Mouse (Mus musculus) limb, embryonic 12.5 days (tissue): ENCODE data around the gene Osbp. TPM values are rescaled to one million over a fixed set of nuclear protein-coding genes. Genes with fewer than 3 reads are reported as not detected.
A peak's percentile ranks its signal among the peaks of the same experiment; 100 is the strongest.

Experiments used
- ATAC-seq: fragments of 200-750 bp; cut with Nextera tagmentation; 2 replicates; pipeline ENCODE4 v1.8.0; 2017; ENCODE audit warnings: low read depth, moderate TSS enrichment; ENCODE audit not compliant: insufficient number of reproducible peaks, insufficient read depth, low FRiP score, low TSS enrichment
- H3K27ac ChIP-seq: fragments of 300-500 bp; sonication (generic); 2 replicates; pipeline ENCODE4 v1.5.1; 2016; ENCODE audit warnings: mild to moderate bottlenecking, moderate library complexity
- H3K27me3 ChIP-seq: fragments of 300-500 bp; sonication (generic); 2 replicates; pipeline ENCODE4 v1.6.1; 2016; ENCODE audit warnings: mild to moderate bottlenecking, moderate library complexity
- H3K36me3 ChIP-seq: fragments of 300-500 bp; sonication (generic); 2 replicates; pipeline ENCODE4 v1.6.1; 2016; ENCODE audit warnings: mild to moderate bottlenecking, moderate library complexity
- H3K4me1 ChIP-seq: fragments of 300-500 bp; sonication (generic); replicated peaks from 2 replicates; pipeline ENCODE4 v1.6.1; 2016
- H3K4me2 ChIP-seq: fragments of 300-500 bp; sonication (generic); 2 replicates; pipeline ENCODE4 v1.6.1; 2016; ENCODE audit warnings: mild to moderate bottlenecking, moderate library complexity
- H3K4me3 ChIP-seq: fragments of 300-500 bp; sonication (generic); replicated peaks from 2 replicates; pipeline ENCODE4 v1.5.1; 2016; ENCODE audit warnings: mild to moderate bottlenecking
- H3K9ac ChIP-seq: fragments of 300-500 bp; sonication (generic); replicated peaks from 2 replicates; pipeline ENCODE4 v1.6.1; 2016; ENCODE audit warnings: mild to moderate bottlenecking, moderate library complexity
- H3K9me3 ChIP-seq: fragments of 300-500 bp; sonication (generic); 2 replicates; pipeline ENCODE4 v1.6.1; 2016; ENCODE audit warnings: mild to moderate bottlenecking, moderate library complexity
- WGBS: fragments of 180-500 bp; shearing (Covaris S2); methylation state at CpG from one replicate; pipeline ENCODE4 v1.1.7; 2016; 5-methylcytosine and 5-hydroxymethylcytosine counted together
- polyA plus RNA-seq: library from polyadenylated mRNA; unstranded; fragments of >200 nt; fragmentation: Nextera tagmentation; extraction: Ambion mirVana; gene quantifications from 2 replicates; pipeline ENCODE4 v1.2.1, GENCODE M21; 2016

Osbp gene
- polyA plus RNA-seq, 1 experiment from 2014 or later = 5.1 TPM

DNA sequence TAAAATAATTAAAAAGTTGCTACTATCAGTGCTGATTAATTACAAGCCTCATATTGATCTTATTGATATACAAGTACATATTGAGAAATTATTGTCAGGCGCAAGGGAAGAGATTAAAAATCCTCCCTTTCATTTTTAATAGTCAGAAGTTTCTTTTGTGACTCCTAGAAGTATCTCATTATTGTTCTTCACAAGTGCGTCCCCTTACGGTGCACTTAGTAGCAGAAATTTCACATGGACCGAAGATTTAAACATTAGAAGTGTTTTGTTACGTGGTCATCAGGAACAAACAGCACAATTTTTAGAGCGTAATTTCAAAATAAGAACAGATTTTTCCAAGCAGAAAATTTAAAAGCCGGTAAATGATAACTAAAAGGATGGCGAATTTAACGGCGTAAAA is 46.9 kb downstream of the Osbp start:
- no peak overlapping the region for H3K27ac ChIP-seq
- WGBS = 1% methylated on average over 10 of the region's 10 CpGs
- no peaks in the 10 kb centered on the region for H3K9me3 ChIP-seq
- peak overlapping the region; percentile 44; the same call in 1 of the 2 replicates for H3K9ac ChIP-seq
- H3K36me3 ChIP-seq = no peaks in the 10 kb centered on the region
- H3K27me3 ChIP-seq = no peaks in the 10 kb centered on the region
- peak overlapping the region; percentile 63 for H3K4me2 ChIP-seq
- no peak for ATAC-seq
- 0 out of 2 replicates have a peak, but pooled peaks cover 4% of the 10 kb centered on the region for H3K4me1 ChIP-seq
- H3K4me3 ChIP-seq = peak overlapping the region; percentile 61

DNA sequence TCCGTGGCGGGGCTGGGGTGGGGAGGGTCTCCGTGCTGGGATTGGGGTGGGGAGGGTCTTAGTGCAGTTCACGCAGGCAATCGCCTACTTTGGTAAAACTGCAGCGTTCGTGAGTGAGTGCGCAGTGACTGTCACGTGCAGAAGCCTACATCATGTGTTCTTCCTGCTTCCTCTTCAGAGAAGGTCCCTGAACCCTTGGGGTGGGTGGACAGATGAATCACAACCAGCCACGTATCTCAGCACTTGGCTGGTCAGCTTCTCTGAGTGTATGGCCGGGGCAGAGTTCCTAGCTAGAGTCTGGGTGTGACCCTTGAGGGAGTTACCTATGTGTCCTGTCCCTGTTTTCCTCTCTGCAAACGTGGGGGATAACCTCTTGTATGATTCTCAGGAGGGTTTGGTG is 47.5 kb downstream of the Osbp start:
- WGBS = 0% methylated on average over 9 of the region's 12 CpGs

DNA sequence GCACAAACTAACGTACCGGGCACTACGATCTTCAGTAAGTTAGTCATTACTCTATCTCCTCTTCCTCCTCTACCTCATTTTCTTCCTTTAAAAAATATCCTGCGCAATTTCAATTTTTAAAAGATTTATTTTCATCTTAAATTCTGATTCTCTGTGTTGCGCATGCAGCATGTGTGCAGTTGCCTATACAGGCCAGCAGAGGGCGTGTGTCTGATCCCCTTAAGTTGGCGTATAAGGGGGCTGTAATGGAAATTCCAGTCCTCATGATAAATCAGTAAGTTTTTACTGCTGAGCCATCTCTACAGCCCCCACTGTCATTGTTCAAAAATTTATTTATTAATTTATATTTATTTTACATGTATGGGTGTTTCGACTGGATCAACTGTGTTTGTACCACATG is 50.0 kb downstream of the Osbp start:
- Histone ChIP-seq H3K27ac (no peak overlapping the region), H3K36me3 (no peaks in the 10 kb centered on the region), H3K4me3 (no peak overlapping the region), H3K27me3 (0 out of 2 replicates have a peak, but pooled peaks cover 3% of the 10 kb centered on the region), H3K9me3 (no peaks in the 10 kb centered on the region), H3K4me1 (no peaks in the 10 kb centered on the region), H3K4me2 (no peak overlapping the region), H3K9ac (no peak overlapping the region)
- 64% methylated on average over 8 of the region's 8 CpGs for WGBS
- ATAC-seq = no peak

More for the DNA sequence above, 47.5 kb downstream of the Osbp start:
- no peak overlapping the region for H3K27ac ChIP-seq
- H3K4me2 ChIP-seq = peak overlapping the region; percentile 63
- H3K36me3 ChIP-seq = no peaks in the 10 kb centered on the region
- no peaks in the 10 kb centered on the region for H3K9me3 ChIP-seq
- no peaks in the 10 kb centered on the region for H3K4me1 ChIP-seq
- H3K27me3 ChIP-seq = no peaks in the 10 kb centered on the region
- ATAC-seq = no peak
- H3K9ac ChIP-seq = peak overlapping the region; percentile 44; the same call in 1 of the 2 replicates
- H3K4me3 ChIP-seq = peak overlapping the region; percentile 61

DNA sequence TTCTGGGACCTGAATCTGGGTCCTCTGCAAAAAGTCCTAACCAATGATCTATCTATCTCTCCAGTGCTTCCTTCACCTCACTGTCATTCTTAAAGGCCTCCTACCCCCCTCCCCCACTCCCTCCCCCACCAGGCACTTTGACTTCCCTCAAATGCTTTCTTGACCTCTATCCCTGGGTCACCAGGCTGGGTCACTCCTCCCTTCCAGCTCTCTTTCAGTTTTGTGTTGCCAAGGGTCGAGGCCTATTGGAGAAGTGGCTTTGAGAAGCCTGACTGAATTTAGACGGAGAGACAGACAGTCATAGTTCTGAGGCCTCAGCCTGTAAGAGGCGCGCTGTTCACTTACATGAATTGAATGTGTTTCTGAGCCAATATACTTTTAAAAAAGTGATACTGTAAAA is 50.5 kb downstream of the Osbp start:
- ATAC-seq = no peak
- Histone ChIP-seq H3K27me3 (0 out of 2 replicates have a peak, but pooled peaks cover 3% of the 10 kb centered on the region), H3K9me3 (no peaks in the 10 kb centered on the region), H3K4me1 (no peaks in the 10 kb centered on the region), H3K9ac (no peak overlapping the region), H3K36me3 (no peaks in the 10 kb centered on the region), H3K4me3 (no peak overlapping the region), H3K4me2 (no peak overlapping the region), H3K27ac (no peak overlapping the region)
- WGBS = 92% methylated on average over 4 of the region's 4 CpGs

DNA sequence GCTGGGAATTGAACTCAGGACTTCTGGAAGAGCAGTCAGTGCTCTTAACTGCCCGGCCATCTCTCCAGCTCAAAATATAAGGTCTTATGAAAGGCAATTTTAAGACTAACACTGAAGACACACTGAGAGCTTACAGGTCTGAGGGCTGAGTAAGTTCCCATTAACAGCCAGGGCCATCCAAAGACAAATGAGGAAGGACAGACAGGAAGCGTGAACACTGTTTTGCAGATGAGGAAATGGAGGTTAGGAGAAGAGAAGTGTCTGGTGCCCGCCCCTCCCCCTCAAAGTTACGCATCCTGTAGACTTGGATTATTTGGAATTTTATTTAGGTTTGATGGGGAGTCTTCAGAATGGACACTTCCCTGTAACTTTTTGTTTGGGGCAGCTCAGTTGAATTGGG is 58.4 kb downstream of the Osbp start:
- Histone ChIP-seq H3K9me3 (no peaks in the 10 kb centered on the region), H3K27ac (no peak overlapping the region), H3K36me3 (no peaks in the 10 kb centered on the region), H3K4me1 (no peaks in the 10 kb centered on the region), H3K27me3 (no peaks in the 10 kb centered on the region), H3K4me3 (no peak overlapping the region), H3K9ac (no peak overlapping the region), H3K4me2 (no peak overlapping the region)
- no peak for ATAC-seq
- WGBS = 85% methylated on average over 4 of the region's 4 CpGs

DNA sequence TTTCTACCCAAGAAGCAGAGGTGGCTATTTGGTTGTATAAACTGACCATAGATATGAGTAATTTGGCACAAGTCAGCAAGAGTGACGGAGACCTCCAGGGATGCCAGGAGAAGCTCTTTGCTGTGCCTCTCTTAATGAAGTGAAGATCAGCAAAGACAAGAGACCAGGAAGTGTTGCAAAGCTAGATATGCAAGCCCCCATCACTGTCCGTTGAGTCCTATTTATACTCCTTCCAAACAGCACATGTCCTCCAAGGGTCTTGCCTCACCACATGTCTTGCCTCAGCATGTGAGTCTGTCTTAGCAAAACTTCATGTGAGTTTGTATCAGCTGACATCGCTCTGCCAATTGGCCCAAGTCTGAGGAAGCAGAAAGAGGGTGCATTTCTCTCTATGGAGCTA is 59.6 kb downstream of the Osbp start:
- no peak for ATAC-seq
- no peaks in the 10 kb centered on the region for H3K9me3 ChIP-seq

DNA sequence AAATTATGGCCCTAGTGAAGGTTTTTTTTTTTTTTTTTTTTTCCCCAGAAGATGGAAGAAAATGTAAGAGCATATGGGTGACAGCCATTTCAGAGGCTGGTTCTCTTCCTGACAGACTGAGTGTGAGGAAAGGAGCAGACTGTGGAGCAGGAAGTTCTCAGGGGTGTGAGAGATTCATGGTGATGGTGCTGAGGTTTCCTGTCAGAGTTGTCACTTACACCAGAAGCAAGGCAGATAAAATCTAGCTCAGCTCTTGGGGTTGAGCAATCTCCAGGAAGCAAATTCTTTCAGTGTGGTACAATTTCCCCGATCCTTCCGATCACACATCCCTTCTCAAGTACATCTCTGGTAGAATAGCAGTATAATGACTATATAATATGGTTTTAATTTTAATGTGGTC is 60.9 kb downstream of the Osbp start:
- Histone ChIP-seq H3K36me3 (no peaks in the 10 kb centered on the region), H3K27ac (no peak overlapping the region), H3K4me3 (no peak overlapping the region), H3K9ac (no peak overlapping the region), H3K4me2 (no peak overlapping the region), H3K9me3 (no peaks in the 10 kb centered on the region), H3K4me1 (no peaks in the 10 kb centered on the region), H3K27me3 (no peaks in the 10 kb centered on the region)
- ATAC-seq = no peak
- WGBS = 72% methylated on average over 2 of the region's 2 CpGs

More for the DNA sequence above, 59.6 kb downstream of the Osbp start:
- Histone ChIP-seq H3K4me2 (no peak overlapping the region), H3K27me3 (no peaks in the 10 kb centered on the region), H3K27ac (no peak overlapping the region), H3K4me1 (no peaks in the 10 kb centered on the region), H3K36me3 (no peaks in the 10 kb centered on the region), H3K9ac (no peak overlapping the region), H3K4me3 (no peak overlapping the region)
- WGBS = 88% methylated on average over 3 of the region's 3 CpGs

DNA sequence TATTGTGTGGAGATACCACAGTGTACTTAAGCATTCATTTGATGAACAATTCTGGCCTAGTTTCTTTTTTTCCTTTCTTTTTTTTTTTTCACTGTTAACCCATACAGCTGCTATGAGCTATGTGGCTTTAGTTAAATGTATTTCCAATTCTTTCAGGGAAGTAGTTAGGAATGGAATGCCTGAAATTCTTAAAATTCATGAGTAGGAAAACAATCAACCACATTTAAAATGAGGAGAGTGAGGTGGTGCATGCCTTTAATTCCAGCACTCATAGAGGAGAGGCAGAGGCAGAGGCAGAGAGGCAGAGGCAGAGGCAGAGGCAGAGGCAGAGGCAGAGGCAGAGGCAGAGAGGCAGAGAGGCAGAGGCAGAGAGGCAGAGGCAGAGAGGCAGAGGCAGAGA is 72.0 kb downstream of the Osbp start:
- H3K27me3 ChIP-seq = no peaks in the 10 kb centered on the region
- H3K4me2 ChIP-seq = no peak overlapping the region
- no peak overlapping the region for H3K9ac ChIP-seq
- H3K4me3 ChIP-seq = no peak overlapping the region
- no peak for ATAC-seq
- no peaks in the 10 kb centered on the region for H3K4me1 ChIP-seq
- no peak overlapping the region for H3K27ac ChIP-seq
- H3K36me3 ChIP-seq = no peaks in the 10 kb centered on the region
- no peaks in the 10 kb centered on the region for H3K9me3 ChIP-seq

DNA sequence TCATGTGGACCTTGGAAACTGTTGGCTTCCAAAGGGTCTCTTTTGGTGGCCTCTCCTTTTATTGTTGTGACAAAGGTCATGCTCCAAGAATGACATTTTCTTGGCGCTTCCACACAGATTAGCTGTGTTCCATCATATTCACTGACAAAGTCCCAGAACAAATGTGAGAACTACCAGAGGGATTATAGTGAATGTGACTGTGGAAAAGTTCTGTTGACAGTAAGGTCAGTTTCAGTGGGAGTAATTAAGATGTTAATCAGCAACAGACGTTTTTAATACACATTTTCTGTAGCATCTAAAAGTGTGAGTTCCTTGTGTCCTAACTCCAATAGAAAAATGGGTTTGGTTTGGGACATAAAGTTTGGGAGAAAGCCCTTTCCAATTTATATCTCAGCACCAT is 75.5 kb downstream of the Osbp start, which contains the start of gene Olfr1423:
Gene Olfr1423, minus strand, starts transcription at position 101 of the 400 bp plus-strand sequence.
- Histone ChIP-seq H3K27ac (no peak within 1 kb of the TSS), H3K4me1 (no peaks in the 10 kb centered on the region), H3K9me3 (no peaks in the 10 kb centered on the region), H3K27me3 (no peaks in the 10 kb centered on the region), H3K36me3 (no peaks in the 10 kb centered on the region), H3K4me2 (no peak within 1 kb of the TSS), H3K9ac (no peak within 1 kb of the TSS), H3K4me3 (no peak within 1 kb of the TSS)
- 51% methylated on average over 2 of the region's 2 CpGs for WGBS
- ATAC-seq = no peak

DNA sequence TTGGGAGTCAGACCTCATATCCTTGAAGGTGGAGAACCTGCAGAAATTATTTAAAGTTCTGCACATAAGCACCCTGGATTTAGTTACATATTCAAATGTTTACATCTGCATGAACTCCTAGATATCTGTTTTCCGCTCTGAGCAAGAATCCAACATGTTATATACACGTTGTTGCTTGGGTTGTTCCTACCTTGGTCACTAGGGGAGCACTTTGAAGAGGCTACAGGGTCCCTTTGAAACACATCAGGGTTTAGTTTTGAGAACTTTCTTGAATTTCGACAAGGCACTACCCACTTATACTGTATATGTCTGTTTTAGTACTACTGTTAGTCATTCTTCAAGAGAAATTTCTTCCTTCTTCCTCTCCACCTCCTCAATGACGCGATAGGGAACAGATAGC is 77.4 kb downstream of the Osbp start:
- ATAC-seq = no peak
- no peaks in the 10 kb centered on the region for H3K4me1 ChIP-seq
- H3K4me2 ChIP-seq = no peak overlapping the region
- no peaks in the 10 kb centered on the region for H3K27me3 ChIP-seq
- 91% methylated on average over 5 of the region's 5 CpGs for WGBS
- H3K36me3 ChIP-seq = no peaks in the 10 kb centered on the region
- no peak overlapping the region for H3K27ac ChIP-seq
- H3K9ac ChIP-seq = no peak overlapping the region
- no peaks in the 10 kb centered on the region for H3K9me3 ChIP-seq
- H3K4me3 ChIP-seq = no peak overlapping the region
